Mouse (Mus musculus): ENCODE results near the gene Rhou. TPM values are rescaled to one million over a fixed set of nuclear protein-coding genes. Genes with fewer than 3 reads are reported as not detected.
"Not testable (repeated sequence)": the region's sequence is repeated elsewhere in the genome, so short reads cannot be mapped to it uniquely, and the experiment has no call there.

The Rhou gene
- 1.6 and 1.9 TPM in 2 replicates for polyA plus RNA-seq (2016; fragmentation: Nextera tagmentation; extraction: Ambion mirVana)

DNA sequence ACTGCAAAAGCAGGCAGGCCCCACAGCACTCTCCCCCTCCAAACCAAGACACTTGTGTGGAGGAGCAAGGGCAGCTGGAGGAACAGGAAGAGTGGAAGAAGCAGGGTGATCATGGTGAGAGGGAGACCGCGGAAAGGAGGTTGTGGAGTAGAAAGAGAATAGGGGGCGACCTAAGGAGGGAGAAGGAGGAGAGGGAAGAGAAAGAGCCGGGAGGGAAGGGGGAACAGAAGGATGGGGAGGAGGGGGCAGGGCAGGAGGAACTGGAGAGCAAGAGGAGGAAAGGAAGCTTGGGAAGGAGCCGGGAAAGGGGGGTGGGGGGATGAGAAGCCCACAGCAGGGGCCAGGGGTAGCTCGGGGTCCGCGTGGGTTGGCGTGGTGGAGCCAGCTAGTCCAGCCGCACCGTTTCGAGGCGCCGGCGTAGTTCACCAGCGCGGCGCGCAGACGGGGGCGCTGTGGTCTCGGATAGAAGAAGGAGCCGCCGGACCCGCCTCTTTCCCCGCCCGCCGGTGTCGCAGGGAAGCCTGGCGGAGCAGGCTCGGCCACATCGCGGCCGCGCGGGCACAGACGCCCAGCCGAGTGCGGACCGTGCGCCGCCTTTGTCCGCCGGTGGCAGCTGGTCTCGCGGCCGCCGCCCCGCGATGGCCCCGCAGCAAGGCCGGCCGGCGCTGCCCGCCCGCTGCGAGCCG is at the start of gene Rhou:
Gene Rhou, plus strand, starts transcription at position 622 of the 686 bp plus-strand sequence.
- Histone ChIP-seq H3K9me3 (replicated peaks) (no peaks in the 10 kb centered on the region), H3K36me3 (peaks cover 2% of the 10 kb centered on the region; the same call in 1 of the 2 replicates), H3K27me3 (replicated peaks) (peaks cover 73% of the 10 kb centered on the region), H3K4me3 (peak within 1 kb of the TSS; percentile 59), H3K4me2 (peak within 1 kb of the TSS; percentile 68), H3K9ac (peak within 1 kb of the TSS; percentile 60), H3K27ac (peak within 1 kb of the TSS; percentile 65; the same call in 1 of the 2 replicates), H3K4me1 (peaks cover 11% of the 10 kb centered on the region; the same call in 1 of the 2 replicates)
- peak; percentile 51; the same call in 1 of the 2 replicates for ATAC-seq
- WGBS (ENCODE audit: insufficient replicate concordance) = 4% methylated on average over 56 of the region's 58 CpGs

DNA sequence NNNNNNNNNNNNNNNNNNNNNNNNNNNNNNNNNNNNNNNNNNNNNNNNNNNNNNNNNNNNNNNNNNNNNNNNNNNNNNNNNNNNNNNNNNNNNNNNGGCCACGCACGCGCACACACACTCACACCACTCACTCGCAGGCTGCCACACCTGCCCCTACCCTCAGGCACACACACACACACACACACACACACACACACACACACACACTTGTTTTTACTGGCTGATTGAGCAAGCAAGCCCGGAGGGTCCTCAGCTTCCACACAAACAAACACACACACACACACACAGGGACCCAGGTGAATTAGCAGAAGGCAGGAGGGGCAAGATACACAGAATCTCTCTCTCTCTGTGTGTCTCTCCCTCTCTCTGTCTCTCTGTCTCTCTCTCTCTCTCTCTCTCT is 41.1 kb upstream of the Rhou start:
- H3K9me3 ChIP-seq (replicated peaks); ATAC-seq; H3K27ac ChIP-seq; H3K4me2 ChIP-seq; H3K9ac ChIP-seq; H3K27me3 ChIP-seq (replicated peaks); H3K36me3 ChIP-seq; H3K4me3 ChIP-seq; H3K4me1 ChIP-seq: not testable (repeated sequence)
- 80% methylated on average over 1 of the region's 5 CpGs for WGBS (ENCODE audit: insufficient replicate concordance)

DNA sequence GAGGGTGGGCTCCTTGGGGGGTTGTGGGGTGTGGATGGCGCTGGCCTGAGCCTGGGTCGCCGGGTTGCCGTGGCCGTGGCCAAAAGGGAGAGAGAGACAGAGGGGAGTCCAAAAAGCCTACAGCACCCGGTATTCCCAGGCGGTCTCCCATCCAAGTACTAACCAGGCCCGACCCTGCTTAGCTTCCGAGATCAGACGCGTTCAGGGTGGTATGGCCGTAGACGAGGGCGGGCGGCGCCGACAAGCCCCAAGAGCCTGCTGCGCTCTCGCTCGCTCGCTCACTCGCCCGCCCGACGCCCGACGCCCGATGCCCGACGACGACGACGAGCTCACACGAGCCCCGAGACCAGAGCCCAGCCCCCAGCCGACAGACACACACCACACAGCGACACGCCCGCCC is 30.2 kb upstream of the Rhou start:
- no CpG with 5 or more reads among the region's 39 CpGs for WGBS (ENCODE audit: insufficient replicate concordance)
- H3K9ac ChIP-seq; H3K4me3 ChIP-seq; H3K36me3 ChIP-seq; H3K4me2 ChIP-seq; H3K9me3 ChIP-seq (replicated peaks); H3K27ac ChIP-seq; H3K4me1 ChIP-seq: not testable (repeated sequence)
- ATAC-seq = 0 out of 2 replicates have a peak, but pooled peaks have one; percentile 57
- peaks cover 46% of the 10 kb centered on the region for H3K27me3 ChIP-seq (replicated peaks)

DNA sequence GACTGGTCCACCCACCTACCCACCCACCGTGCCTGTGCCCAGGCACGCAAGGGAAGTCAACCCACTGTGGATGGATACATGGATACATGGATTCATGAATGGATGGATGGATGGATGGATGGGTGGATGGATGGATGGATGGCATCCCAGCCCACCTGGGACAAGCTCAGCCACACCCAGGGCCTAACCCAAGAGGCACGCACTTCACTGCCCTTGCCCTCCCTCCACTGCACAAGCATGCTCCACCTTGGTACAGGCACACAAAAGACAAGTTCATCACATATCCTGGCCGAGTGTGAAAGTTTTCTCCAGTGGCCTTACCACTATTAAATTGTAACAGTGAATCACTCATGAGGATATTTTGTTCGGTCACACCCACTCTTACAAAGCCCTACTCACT is 29.5 kb upstream of the Rhou start:
- WGBS (ENCODE audit: insufficient replicate concordance) = 54% methylated on average over 5 of the region's 5 CpGs

DNA sequence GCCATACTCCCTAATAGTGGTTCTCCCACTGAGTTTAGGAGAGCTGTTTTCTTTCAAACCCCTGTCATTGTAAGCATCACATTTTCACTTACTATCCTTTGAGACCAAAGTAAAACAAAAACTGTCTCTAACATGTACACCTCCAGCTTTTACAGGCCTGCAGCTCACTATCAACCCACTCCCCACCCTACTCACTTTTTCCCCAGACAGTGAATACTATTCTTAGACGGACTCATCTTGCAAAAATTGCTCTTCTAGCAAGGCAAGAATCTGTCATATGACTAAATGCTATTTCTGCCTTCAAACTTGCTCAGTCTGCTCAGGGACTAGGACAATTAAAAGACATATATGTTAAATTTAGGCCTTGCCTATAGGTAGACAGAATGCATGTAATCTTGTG is 29.0 kb upstream of the Rhou start:
- ATAC-seq = no peak
- Histone ChIP-seq H3K4me1 (peaks cover 15% of the 10 kb centered on the region), H3K9ac (no peak overlapping the region), H3K4me2 (no peak overlapping the region), H3K36me3 (no peaks in the 10 kb centered on the region), H3K4me3 (no peak overlapping the region), H3K27me3 (replicated peaks) (peaks cover 54% of the 10 kb centered on the region), H3K9me3 (replicated peaks) (no peaks in the 10 kb centered on the region), H3K27ac (no peak overlapping the region)
- 43% methylated on average over 1 of the region's 1 CpGs for WGBS (ENCODE audit: insufficient replicate concordance)

More for the DNA sequence above, 29.5 kb upstream of the Rhou start:
- Histone ChIP-seq H3K9ac (no peak overlapping the region), H3K9me3 (replicated peaks) (no peaks in the 10 kb centered on the region), H3K4me2 (no peak overlapping the region), H3K4me3 (no peak overlapping the region), H3K27ac (no peak overlapping the region), H3K4me1 (peaks cover 13% of the 10 kb centered on the region), H3K36me3 (no peaks in the 10 kb centered on the region), H3K27me3 (replicated peaks) (peaks cover 50% of the 10 kb centered on the region)
- no peak for ATAC-seq

DNA sequence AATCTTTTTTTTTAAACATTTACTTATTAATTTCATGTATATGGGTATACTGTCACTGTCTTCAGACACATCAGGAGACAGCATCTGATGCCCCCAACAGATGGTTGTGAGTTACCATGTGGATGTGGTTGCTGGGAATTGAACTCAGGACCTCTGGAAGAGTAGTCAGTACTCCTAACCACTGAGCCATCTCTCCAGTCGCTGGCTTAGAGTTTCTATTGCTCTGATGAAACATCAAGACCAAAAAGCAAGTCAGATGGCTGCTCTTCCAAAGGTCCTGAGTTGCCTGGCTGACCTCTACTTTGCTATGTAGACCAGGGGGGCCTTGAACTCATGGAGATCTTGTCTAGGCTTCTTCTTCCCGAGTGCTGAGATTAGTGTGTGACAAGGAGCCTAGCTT is 28.0 kb upstream of the Rhou start:
- Histone ChIP-seq H3K4me1 (peaks cover 21% of the 10 kb centered on the region), H3K27me3 (replicated peaks) (peaks cover 64% of the 10 kb centered on the region)
- no peak for ATAC-seq

DNA sequence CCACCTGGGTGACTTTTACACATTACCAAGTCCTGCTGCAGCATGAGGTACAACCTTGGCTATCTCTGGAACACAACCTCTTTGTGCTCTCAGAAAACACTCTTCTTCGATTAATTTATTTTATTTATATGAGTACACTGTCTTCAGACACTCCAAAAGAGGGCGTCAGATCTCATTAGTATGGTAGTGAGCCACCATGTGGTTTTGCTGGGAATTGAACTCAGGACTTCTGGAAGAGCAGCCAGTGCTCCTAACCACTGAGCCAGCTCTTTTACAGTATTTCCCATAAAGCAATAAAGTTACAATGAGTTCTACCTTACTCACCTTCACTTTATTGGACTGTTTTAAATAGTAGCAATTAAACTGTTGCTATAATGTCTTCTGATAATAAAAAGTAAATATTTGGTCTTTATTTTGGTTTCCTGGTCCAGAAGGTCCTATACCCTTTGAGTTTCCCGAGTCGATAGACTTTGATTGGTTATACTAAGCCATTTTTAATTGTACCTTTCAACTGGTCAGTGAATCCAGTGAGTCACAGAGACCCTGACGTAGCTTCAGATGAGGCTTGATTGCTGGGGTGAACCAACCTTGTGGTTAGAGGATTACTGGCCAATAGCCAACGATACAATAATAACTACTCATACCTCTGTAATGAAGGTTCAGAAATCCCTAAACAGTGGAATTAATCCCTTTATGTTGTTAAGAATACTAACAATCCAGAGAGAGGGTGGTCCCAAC is 26.1 kb upstream of the Rhou start:
- 49% methylated on average over 6 of the region's 6 CpGs for WGBS (ENCODE audit: insufficient replicate concordance)

More for the DNA sequence above, 28.0 kb upstream of the Rhou start:
- Histone ChIP-seq H3K9ac (no peak overlapping the region), H3K36me3 (no peaks in the 10 kb centered on the region), H3K9me3 (replicated peaks) (no peaks in the 10 kb centered on the region), H3K27ac (no peak overlapping the region), H3K4me3 (no peak overlapping the region), H3K4me2 (no peak overlapping the region)
- WGBS (ENCODE audit: insufficient replicate concordance) = 6% methylated on average over 2 of the region's 2 CpGs

DNA sequence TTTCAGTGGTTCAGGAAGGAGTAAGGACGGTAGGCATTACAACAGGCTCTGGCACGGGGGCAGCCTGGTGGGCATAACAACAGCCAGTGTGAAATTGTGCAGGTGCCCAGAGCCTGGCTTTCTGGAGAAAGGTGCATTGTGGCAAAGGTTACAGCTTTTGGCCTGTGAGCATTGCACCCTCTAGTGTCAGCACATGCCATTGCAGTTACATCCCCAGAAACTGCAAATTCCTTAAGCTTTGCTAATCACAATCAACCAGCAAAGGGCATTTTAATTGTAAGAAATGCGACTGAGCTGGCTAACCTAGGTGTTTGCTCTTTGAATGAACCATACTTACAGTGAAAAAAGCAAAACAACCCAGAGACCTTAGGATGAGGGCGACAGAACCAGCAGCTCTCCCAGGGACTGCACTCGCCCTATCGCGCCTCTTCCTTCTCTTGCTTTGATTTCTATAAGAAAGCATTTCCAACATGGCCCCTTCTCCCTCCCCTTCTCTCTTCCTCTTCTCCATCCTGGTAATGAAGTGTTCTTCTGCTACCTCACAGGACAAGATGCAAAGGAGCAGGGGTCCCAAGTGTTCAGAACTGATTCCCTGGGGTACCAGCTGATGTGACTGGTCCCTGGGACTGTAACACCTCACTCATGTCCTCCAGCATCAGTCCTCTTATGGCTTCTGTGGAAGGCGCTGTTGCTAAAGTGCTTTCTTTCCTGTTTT is 25.3 kb upstream of the Rhou start:
- Histone ChIP-seq H3K4me1 (peaks cover 31% of the 10 kb centered on the region), H3K4me2 (peak overlapping the region; percentile 51), H3K4me3 (peak overlapping the region; percentile 8; the same call in 1 of the 2 replicates), H3K27me3 (replicated peaks) (peaks cover 74% of the 10 kb centered on the region), H3K9me3 (replicated peaks) (no peaks in the 10 kb centered on the region), H3K9ac (no peak overlapping the region), H3K36me3 (no peaks in the 10 kb centered on the region), H3K27ac (no peak overlapping the region)
- WGBS (ENCODE audit: insufficient replicate concordance) = under 1% methylated on average over 8 of the region's 8 CpGs
- ATAC-seq = no peak

More for the DNA sequence above, 26.1 kb upstream of the Rhou start:
- H3K27me3 ChIP-seq (replicated peaks) = peaks cover 71% of the 10 kb centered on the region
- ATAC-seq = no peak
- no peak overlapping the region for H3K4me3 ChIP-seq
- H3K9ac ChIP-seq = no peak overlapping the region
- peaks cover 27% of the 10 kb centered on the region for H3K4me1 ChIP-seq
- H3K4me2 ChIP-seq = no peak overlapping the region
- no peaks in the 10 kb centered on the region for H3K36me3 ChIP-seq
- H3K9me3 ChIP-seq (replicated peaks) = no peaks in the 10 kb centered on the region
- H3K27ac ChIP-seq = no peak overlapping the region

DNA sequence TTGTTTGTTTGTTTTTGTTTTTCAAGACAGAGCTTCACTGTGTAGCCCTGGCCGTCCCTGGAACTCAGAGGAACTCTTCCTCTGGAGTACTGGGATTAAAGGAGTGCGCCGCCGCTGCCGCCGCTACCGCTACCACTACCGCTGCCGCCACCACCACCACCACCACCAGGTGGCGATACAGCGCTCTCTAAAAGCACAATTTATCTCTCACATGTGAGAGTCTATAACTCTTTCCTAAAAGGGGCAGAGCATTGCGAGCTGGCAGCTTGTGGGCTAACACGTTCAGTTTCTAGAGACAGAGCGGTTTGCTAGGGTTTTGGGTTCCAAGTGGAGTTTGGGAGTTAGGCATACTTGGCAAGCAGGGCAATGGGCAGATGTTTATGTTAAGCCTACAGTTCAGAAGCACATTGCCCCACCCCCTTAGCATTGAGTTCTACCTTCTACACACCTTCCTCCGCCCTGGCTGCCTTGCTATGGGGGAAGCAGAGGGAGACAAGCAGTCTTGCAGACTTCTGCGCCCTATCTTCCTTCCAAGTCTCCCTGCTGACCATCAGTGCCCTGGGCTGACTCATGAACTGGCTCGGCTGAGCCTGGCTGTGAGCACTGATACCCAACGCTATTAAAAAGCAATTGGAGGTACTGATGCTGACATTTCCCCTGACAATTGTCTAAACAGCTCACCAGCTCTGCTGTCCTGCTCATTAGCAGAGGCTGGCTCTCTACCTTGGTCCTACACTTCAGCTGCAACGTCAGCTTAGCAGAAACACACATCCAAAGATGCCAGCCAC is 24.6 kb upstream of the Rhou start:
- ATAC-seq = no peak
- H3K27me3 ChIP-seq (replicated peaks) = peaks cover 74% of the 10 kb centered on the region
- no peaks in the 10 kb centered on the region for H3K9me3 ChIP-seq (replicated peaks)
- no peak overlapping the region for H3K9ac ChIP-seq
- H3K4me3 ChIP-seq = peak overlapping the region; percentile 8; the same call in 1 of the 2 replicates
- peak overlapping the region; percentile 51 for H3K4me2 ChIP-seq
- WGBS (ENCODE audit: insufficient replicate concordance) = 8% methylated on average over 19 of the region's 19 CpGs
- peaks cover 32% of the 10 kb centered on the region for H3K4me1 ChIP-seq
- no peak overlapping the region for H3K27ac ChIP-seq
- no peaks in the 10 kb centered on the region for H3K36me3 ChIP-seq

DNA sequence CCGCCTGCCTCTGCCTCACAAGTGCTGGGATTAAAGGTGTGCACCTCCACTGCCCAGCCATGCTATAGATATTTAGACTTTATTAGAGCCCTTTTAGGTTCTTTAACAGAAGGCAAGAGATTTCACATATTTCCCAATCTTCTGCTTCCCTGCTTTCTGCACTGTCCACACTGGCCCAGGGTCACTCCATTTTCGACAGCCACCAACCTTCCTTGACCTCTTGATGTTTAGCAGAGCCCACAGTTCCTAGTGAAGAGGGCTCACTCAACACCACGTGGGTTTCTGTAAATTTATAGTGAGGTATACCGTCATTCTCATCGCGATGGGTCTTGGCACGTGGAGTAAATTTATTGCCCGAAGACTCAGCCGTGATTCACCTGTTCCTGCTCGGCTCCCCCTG is 23.7 kb upstream of the Rhou start:
- H3K27ac ChIP-seq = no peak overlapping the region
- H3K9me3 ChIP-seq (replicated peaks) = no peaks in the 10 kb centered on the region
- peaks cover 65% of the 10 kb centered on the region for H3K27me3 ChIP-seq (replicated peaks)
- H3K4me3 ChIP-seq = no peak overlapping the region
- ATAC-seq = no peak
- peaks cover 36% of the 10 kb centered on the region for H3K4me1 ChIP-seq
- H3K36me3 ChIP-seq = no peaks in the 10 kb centered on the region
- H3K4me2 ChIP-seq = peak overlapping the region; percentile 2; the same call in 1 of the 2 replicates
- no peak overlapping the region for H3K9ac ChIP-seq
- 36% methylated on average over 10 of the region's 10 CpGs for WGBS (ENCODE audit: insufficient replicate concordance)

DNA sequence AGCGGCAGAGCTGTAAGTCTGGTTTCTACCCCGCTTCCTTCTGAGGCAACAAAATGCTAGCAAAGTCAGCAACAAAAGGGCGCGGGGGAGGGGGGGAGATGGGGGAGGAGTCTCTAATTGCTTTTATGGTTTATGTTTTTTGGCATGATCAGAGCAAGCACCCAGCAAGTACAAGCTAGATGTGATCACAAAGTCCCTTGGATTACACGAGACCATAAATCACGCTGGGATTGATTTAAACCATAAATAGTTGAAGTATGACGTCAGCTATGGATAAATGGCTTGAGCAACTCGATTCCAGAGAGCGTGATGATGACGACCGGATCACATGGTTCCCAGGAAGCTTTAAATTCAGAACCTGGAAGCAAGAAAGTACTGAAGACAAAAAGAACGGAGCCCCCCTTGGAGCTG is 22.9 kb upstream of the Rhou start:
- WGBS (ENCODE audit: insufficient replicate concordance) = 25% methylated on average over 12 of the region's 12 CpGs
- H3K36me3 ChIP-seq = no peaks in the 10 kb centered on the region
- H3K27ac ChIP-seq = no peak overlapping the region
- peaks cover 36% of the 10 kb centered on the region for H3K4me1 ChIP-seq
- no peak for ATAC-seq
- H3K9ac ChIP-seq = no peak overlapping the region
- H3K4me2 ChIP-seq = peak overlapping the region; percentile 2; the same call in 1 of the 2 replicates
- peaks cover 57% of the 10 kb centered on the region for H3K27me3 ChIP-seq (replicated peaks)
- no peak overlapping the region for H3K4me3 ChIP-seq
- no peaks in the 10 kb centered on the region for H3K9me3 ChIP-seq (replicated peaks)
